Mouse (Mus musculus): ENCODE results near the gene Gm10778.

- TF ChIP-seq CTCF (IDR thresholded peaks at IDR 0.05; ENCODE audit: low read depth, low read length) (no peak), POLR2A (IDR thresholded peaks at IDR 0.05; ENCODE audit: extremely low read depth, insufficient read depth, low read length) (no peak)
Observed at GRCm38 (mm10) chr10:81633253-81634099, 15.4 kb upstream of the Gm10778 start.
